Mouse (Mus musculus) lung, embryonic 16.5 days (tissue): ENCODE measurements at regions not wholly inside any gene's neighbourhood (a gene's known extent, or its start where the extent isn't known, plus 50 kb on each side); places are given as distances from the start of the nearest gene placed in this dataset.

Experiments
- ATAC-seq: fragments of 200-750 bp; cut with Nextera tagmentation; 2 replicates; pipeline ENCODE4 v1.8.0; 2017; ENCODE audit warnings: low read depth, mild to moderate bottlenecking, moderate library complexity
- H3K27ac ChIP-seq: fragments of 300-500 bp; sonication (generic); 2 replicates; pipeline ENCODE4 v1.5.1; 2014; ENCODE audit warnings: mild to moderate bottlenecking, control low read depth, low read length
- H3K27me3 ChIP-seq: fragments of 300-500 bp; sonication (generic); 2 replicates; pipeline ENCODE4 v1.6.1; 2014; ENCODE audit warnings: low read depth, low read length, mixed read lengths; ENCODE audit not compliant: control insufficient read depth, insufficient read depth
- H3K36me3 ChIP-seq: fragments of 300-500 bp; sonication (generic); 2 replicates; pipeline ENCODE4 v1.6.1; 2014; ENCODE audit warnings: low read length; ENCODE audit not compliant: control insufficient read depth, insufficient read depth
- H3K4me1 ChIP-seq: fragments of 300-500 bp; sonication (generic); replicated peaks from 2 replicates; pipeline ENCODE4 v1.6.1; 2014; ENCODE audit warnings: low read length, mixed read lengths; ENCODE audit not compliant: control insufficient read depth, insufficient read depth
- H3K4me2 ChIP-seq: fragments of 300-500 bp; sonication (generic); 2 replicates; pipeline ENCODE4 v1.6.1; 2014; ENCODE audit warnings: low read depth, low read length, control low read depth
- H3K4me3 ChIP-seq: fragments of 300-500 bp; sonication (generic); 2 replicates; pipeline ENCODE4 v1.5.1; 2014; ENCODE audit warnings: mild to moderate bottlenecking, low read length, control low read depth
- H3K9ac ChIP-seq: fragments of 300-500 bp; sonication (generic); 2 replicates; pipeline ENCODE4 v1.6.1; 2014; ENCODE audit warnings: low read length, control low read depth
- H3K9me3 ChIP-seq: fragments of 300-500 bp; sonication (generic); 2 replicates; pipeline ENCODE4 v1.6.1; 2016; ENCODE audit warnings: low read length; ENCODE audit not compliant: control insufficient read depth
- WGBS: fragments of 180-500 bp; shearing (Covaris S2); extraction: QIAGEN DNeasy Blood & Tissue Kit; methylation state at CpG from one replicate; pipeline ENCODE4 v1.1.7; 2014; 5-methylcytosine and 5-hydroxymethylcytosine counted together

- Histone ChIP-seq H3K9ac (no peak overlapping the region), H3K4me3 (no peak overlapping the region), H3K36me3 (no peaks in the 10 kb centered on the region), H3K27me3 (no peaks in the 10 kb centered on the region), H3K9me3 (no peaks in the 10 kb centered on the region), H3K27ac (no peak overlapping the region), H3K4me1 (no peaks in the 10 kb centered on the region), H3K4me2 (no peak overlapping the region)
- WGBS = 16% methylated on average over 24 of the region's 24 CpGs
- ATAC-seq = no peak
Observed at GRCm38 (mm10) chr6:89042478-89043239, 140.6 kb downstream of the Tpra1 start.

- no peak for ATAC-seq
- Histone ChIP-seq H3K4me1 (no peaks in the 10 kb centered on the region), H3K36me3 (no peaks in the 10 kb centered on the region), H3K9ac (no peak overlapping the region), H3K4me3 (no peak overlapping the region), H3K9me3 (no peaks in the 10 kb centered on the region), H3K4me2 (no peak overlapping the region), H3K27ac (no peak overlapping the region), H3K27me3 (no peaks in the 10 kb centered on the region)
- WGBS = 69% methylated on average over 4 of the region's 4 CpGs
Observed at GRCm38 (mm10) chr6:89045436-89045966, 143.4 kb downstream of the Tpra1 start.

- no peak overlapping the region for H3K27ac ChIP-seq
- no peaks in the 10 kb centered on the region for H3K27me3 ChIP-seq
- whole genome bisulfite sequencing = 80% methylated on average over 2 of the region's 2 CpGs
- no peak overlapping the region for H3K4me2 ChIP-seq
- H3K4me1 ChIP-seq = no peaks in the 10 kb centered on the region
- no peaks in the 10 kb centered on the region for H3K9me3 ChIP-seq
- no peak overlapping the region for H3K4me3 ChIP-seq
- no peak for ATAC-seq
- H3K9ac ChIP-seq = no peak overlapping the region
- no peaks in the 10 kb centered on the region for H3K36me3 ChIP-seq
Observed at GRCm38 (mm10) chr6:89046476-89046875, 144.4 kb downstream of the Tpra1 start.

- 46% methylated on average over 6 of the region's 6 CpGs for WGBS
- H3K9me3 ChIP-seq = no peaks in the 10 kb centered on the region
- H3K4me2 ChIP-seq = no peak overlapping the region
- ATAC-seq = no peak
- H3K36me3 ChIP-seq = no peaks in the 10 kb centered on the region
- no peaks in the 10 kb centered on the region for H3K27me3 ChIP-seq
- H3K4me3 ChIP-seq = no peak overlapping the region
- H3K4me1 ChIP-seq = no peaks in the 10 kb centered on the region
- H3K27ac ChIP-seq = no peak overlapping the region
- H3K9ac ChIP-seq = no peak overlapping the region
Observed at GRCm38 (mm10) chr6:89047629-89048332, 145.7 kb downstream of the Tpra1 start.

- Histone ChIP-seq H3K9ac (no peak overlapping the region), H3K4me2 (no peak overlapping the region), H3K9me3 (no peaks in the 10 kb centered on the region), H3K27ac (no peak overlapping the region), H3K4me3 (no peak overlapping the region), H3K27me3 (no peaks in the 10 kb centered on the region), H3K36me3 (no peaks in the 10 kb centered on the region), H3K4me1 (no peaks in the 10 kb centered on the region)
- no peak for ATAC-seq
- 24% methylated on average over 1 of the region's 1 CpGs for WGBS
Observed at GRCm38 (mm10) chr6:89049290-89049689, 147.2 kb downstream of the Tpra1 start.

GRCm38 (mm10) chr6:89050575-89051270 is 148.7 kb downstream of the Tpra1 start:
- Histone ChIP-seq H3K9me3 (no peaks in the 10 kb centered on the region), H3K4me3 (no peak overlapping the region), H3K27me3 (no peaks in the 10 kb centered on the region), H3K4me1 (no peaks in the 10 kb centered on the region), H3K4me2 (no peak overlapping the region), H3K27ac (no peak overlapping the region), H3K36me3 (no peaks in the 10 kb centered on the region), H3K9ac (no peak overlapping the region)
- WGBS = 73% methylated on average over 13 of the region's 13 CpGs
- no peak for ATAC-seq

GRCm38 (mm10) chr6:89052758-89053460 is 150.9 kb downstream of the Tpra1 start:
- Histone ChIP-seq H3K27ac (no peak overlapping the region), H3K4me3 (no peak overlapping the region), H3K4me2 (no peak overlapping the region), H3K9ac (no peak overlapping the region), H3K36me3 (no peaks in the 10 kb centered on the region), H3K27me3 (no peaks in the 10 kb centered on the region), H3K4me1 (no peaks in the 10 kb centered on the region), H3K9me3 (no peaks in the 10 kb centered on the region)
- ATAC-seq = no peak
- 75% methylated on average over 9 of the region's 9 CpGs for WGBS

- Histone ChIP-seq H3K27ac (no peak overlapping the region), H3K4me1 (no peaks in the 10 kb centered on the region), H3K4me2 (no peak overlapping the region), H3K9ac (no peak overlapping the region), H3K4me3 (no peak overlapping the region), H3K36me3 (no peaks in the 10 kb centered on the region), H3K27me3 (no peaks in the 10 kb centered on the region), H3K9me3 (no peaks in the 10 kb centered on the region)
- ATAC-seq = no peak
- 75% methylated on average over 13 of the region's 13 CpGs for WGBS
Observed at GRCm38 (mm10) chr6:89054060-89054459, 152.0 kb downstream of the Tpra1 start.
